Mouse (Mus musculus) olfactory bulb, adult 2 months (tissue): ENCODE data around the gene Kdm1b. TPM values are rescaled to one million over a fixed set of nuclear protein-coding genes. Genes with fewer than 3 reads are reported as not detected.
A peak's percentile ranks its signal among the peaks of the same experiment; 100 is the strongest.

Experiments
- H3K27ac ChIP-seq: fragments of 200-500 bp; 2 replicates; pipeline ENCODE4 v1.5.1; 2012; ENCODE audit warnings: low read depth, low read length; ENCODE audit not compliant: insufficient read depth
- H3K4me1 ChIP-seq: fragments of 200-500 bp; 2 replicates; pipeline ENCODE4 v1.6.1; 2012; ENCODE audit warnings: low read length; ENCODE audit not compliant: control insufficient read depth, insufficient read depth
- H3K4me3 ChIP-seq: fragments of 200-500 bp; 2 replicates; pipeline ENCODE4 v1.5.1; 2012; ENCODE audit warnings: mild to moderate bottlenecking, low read depth, low read length, moderate library complexity; ENCODE audit not compliant: insufficient read depth
- CTCF ChIP-seq: fragments of 200-500 bp; IDR thresholded peaks from 2 replicates; pipeline ENCODE4 v1.5.1; 2012; ENCODE audit warnings: low read depth, mild to moderate bottlenecking, low read length, moderate library complexity; ENCODE audit not compliant: insufficient read depth
- POLR2A ChIP-seq: fragments of 200-500 bp; IDR thresholded peaks from 2 replicates; pipeline ENCODE4 v1.6.1; 2012; ENCODE audit warnings: mild to moderate bottlenecking, low read depth, low read length, moderate library complexity; ENCODE audit not compliant: insufficient read depth
- WGBS: fragments of 180-500 bp; shearing (Covaris S2); methylation state at CpG from one replicate; pipeline ENCODE4 v1.1.7; 2018; 5-methylcytosine and 5-hydroxymethylcytosine counted together
- polyA plus RNA-seq: library from polyadenylated mRNA; stranded (reverse); fragments of >200 nt; gene quantifications from 2 replicates; pipeline ENCODE4 v1.2.4, GENCODE M21; 2012; ENCODE audit warnings: low replicate concordance; ENCODE audit not compliant: missing spikeins, insufficient read depth, insufficient read length

The Kdm1b gene
- polyA plus RNA-seq, 1 experiment, result not detected

DNA sequence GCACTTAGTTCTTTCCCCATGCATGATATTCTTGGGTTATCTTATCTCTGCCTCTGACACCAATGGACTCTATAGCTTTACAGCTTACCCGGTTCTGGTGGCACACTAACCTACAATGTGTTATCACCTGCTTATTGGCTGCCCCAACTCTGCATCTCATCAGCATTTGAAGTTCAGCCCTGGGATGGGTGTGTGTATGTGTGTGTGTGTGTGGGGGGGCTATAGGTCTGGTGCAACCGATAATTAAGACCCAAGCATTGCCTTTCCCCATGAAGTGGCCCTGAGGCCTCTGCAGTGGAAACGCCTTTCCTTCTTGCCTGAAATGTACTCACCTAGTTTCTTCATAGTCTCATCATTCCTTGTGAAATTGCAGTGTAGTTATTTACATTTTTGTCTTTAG, 72.7 kb downstream of the Kdm1b start:
- Histone ChIP-seq H3K4me3 (no peak overlapping the region), H3K27ac (no peak overlapping the region), H3K4me1 (no peaks in the 10 kb centered on the region)
- WGBS, result 95% methylated on average over 3 of the region's 3 CpGs
- TF ChIP-seq CTCF (no peak), POLR2A (no peak)

DNA sequence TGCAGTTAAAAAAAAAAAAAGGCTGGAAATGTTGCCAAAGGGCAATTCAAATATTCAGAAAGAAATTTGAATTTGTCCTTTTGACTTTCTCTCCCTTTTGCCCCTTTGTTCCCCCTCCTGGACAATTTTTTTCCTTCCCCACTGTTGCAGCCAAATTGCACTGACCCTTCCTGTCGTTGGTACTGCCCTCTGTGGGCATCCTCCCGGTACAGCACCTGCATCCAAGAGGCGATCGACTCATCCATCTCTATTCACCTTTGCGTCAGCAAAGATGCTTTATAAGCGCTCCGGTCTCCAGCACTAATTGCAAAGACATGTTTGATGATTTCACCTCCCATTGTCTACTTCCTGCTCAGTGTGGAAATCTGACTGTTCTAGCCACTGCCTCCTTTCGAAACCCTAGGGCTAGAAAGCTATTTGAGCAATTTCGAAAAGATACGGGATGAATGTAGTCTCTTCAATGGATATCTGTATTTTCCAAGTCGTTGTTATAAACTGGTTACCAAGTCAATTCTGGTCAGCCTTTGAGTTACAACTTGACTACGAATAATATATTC, 78.1 kb downstream of the Kdm1b start:
- Histone ChIP-seq H3K4me3 (no peak overlapping the region), H3K27ac (no peak overlapping the region), H3K4me1 (peaks cover 9% of the 10 kb centered on the region)
- 37% methylated on average over 12 of the region's 12 CpGs for WGBS
- no peak for TF ChIP-seq POLR2A
- TF ChIP-seq CTCF, result no peak

DNA sequence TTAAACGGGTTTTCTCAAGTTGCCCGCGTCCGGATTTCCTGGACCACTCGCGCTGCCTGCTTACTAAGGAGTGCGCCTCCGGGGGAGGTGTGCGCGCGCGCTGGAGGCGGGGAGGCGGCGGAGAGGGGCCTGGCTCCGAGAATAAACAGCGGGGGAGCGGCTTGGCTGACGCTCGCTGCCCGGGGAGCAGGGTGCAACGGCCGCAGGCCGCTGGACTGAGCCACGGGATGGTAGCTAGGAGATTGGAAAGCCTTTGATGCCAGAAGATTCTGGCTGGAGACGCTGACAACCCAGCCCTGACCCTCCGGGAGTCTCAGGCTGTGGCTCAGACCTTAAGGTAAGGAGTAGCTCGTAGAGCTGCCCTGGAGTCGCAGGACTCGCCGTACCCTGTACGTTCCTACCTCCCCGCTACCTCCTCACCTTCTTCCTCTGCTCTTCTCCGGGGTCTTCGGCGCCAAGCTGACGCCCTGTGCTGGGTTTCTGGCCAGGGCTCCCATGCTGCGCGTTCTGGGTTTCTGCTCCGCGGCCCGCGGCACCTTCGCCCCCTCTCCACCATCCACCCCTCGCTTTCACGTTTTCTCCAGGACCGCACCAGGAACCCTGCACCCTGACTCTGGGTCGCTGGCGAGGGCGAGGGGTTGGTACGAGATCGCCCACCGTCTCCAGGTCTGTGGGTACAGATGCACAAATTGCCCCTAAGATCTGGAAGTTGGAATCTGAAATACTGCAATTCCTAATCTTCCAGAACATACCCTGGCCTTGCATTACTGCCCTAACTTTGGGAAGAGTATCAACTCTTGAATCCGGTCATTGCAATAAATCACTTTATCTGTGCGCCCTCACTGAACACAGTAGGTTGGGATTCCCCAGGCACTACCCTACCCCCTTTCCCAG, 79.5 kb downstream of the Kdm1b start, which contains the start of gene Rnf144b:
TSS of gene Rnf144b (plus strand) at position 120 of the 894 bp plus-strand sequence.
- Histone ChIP-seq H3K4me1 (peaks cover 9% of the 10 kb centered on the region), H3K27ac (no peak within 1 kb of the TSS), H3K4me3 (peak within 1 kb of the TSS; percentile 58)
- 5% methylated on average over 55 of the region's 55 CpGs for WGBS
- TF ChIP-seq CTCF, result no peak
- TF ChIP-seq POLR2A, result no peak

DNA sequence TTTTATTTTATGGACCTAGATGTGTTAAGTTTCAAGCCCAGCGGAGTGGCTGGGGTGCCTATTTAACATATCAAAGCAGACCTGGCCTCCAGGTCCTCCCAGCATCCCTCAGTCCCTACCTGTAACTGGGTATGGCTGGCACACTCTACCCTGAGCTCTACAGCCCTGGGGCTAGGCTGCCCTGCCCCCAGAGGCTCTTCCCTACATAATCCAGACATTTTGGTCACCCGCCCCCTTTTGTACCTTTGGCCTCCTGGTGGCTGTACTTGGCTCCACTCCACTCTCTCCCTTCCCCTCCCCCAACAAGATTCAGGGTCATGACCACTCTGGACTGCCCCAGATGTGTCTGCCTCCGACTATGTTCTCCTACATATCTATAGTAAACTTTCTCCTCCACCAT, 81.2 kb downstream of the Kdm1b start:
- H3K4me1 ChIP-seq, result peaks cover 9% of the 10 kb centered on the region
- TF ChIP-seq POLR2A, result no peak
- no peak for TF ChIP-seq CTCF
- 79% methylated on average over 3 of the region's 3 CpGs for WGBS

GRCm38 (mm10) chr13:47124986-47125385, 81.7 kb downstream of the Kdm1b start:
- Histone ChIP-seq H3K4me1 (peaks cover 9% of the 10 kb centered on the region), H3K27ac (no peak overlapping the region), H3K4me3 (no peak overlapping the region)
- 80% methylated on average over 6 of the region's 6 CpGs for WGBS
- TF ChIP-seq POLR2A (no peak), CTCF (no peak)

More for the DNA sequence above, 81.2 kb downstream of the Kdm1b start:
- H3K27ac ChIP-seq, result no peak overlapping the region
- H3K4me3 ChIP-seq, result no peak overlapping the region

DNA sequence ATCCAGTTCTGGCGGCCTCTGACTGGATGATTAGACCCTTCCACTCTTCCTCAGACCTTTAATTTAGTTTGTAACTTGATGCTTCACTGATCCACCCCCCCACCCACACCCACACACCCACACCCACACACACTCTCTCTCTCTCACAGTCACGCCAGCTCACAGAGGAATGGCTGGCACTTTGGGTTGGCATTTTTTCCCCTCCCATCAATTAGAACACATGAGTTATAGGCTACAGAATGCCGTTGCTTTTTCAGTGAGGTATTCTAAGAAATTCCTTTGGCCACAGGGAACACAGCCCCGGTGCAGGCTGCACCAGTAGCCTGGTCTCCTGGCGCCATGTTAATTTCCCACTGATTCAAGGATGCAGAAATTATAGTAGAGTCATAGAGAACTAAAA, 82.3 kb downstream of the Kdm1b start:
- H3K27ac ChIP-seq, result no peak overlapping the region
- H3K4me3 ChIP-seq, result no peak overlapping the region
- TF ChIP-seq POLR2A (no peak), CTCF (no peak)
- 60% methylated on average over 5 of the region's 5 CpGs for WGBS
- H3K4me1 ChIP-seq, result peaks cover 9% of the 10 kb centered on the region

DNA sequence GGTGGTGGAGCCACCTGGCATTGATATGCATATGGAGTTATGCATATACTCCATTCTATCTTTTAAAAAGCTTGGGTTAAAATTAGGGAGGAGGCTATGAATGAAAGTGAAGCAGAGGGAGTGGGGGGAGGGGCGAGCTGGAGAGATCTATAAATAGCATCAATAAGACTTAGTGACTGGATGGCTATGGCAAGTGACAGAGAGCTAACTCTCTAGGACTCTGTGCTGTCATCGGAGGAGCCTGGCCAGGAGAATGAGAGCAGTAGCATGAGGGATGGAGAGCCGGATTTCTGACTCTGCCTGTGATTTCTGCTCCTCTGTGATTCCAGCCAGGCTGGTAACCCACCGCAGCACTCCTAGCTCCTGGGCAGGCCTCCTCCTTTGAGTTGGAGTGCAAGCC, 85.8 kb downstream of the Kdm1b start:
- no peak for TF ChIP-seq POLR2A
- no peak for TF ChIP-seq CTCF
- no peak overlapping the region for H3K27ac ChIP-seq
- no peak overlapping the region for H3K4me3 ChIP-seq
- H3K4me1 ChIP-seq, result peaks cover 4% of the 10 kb centered on the region; the same call in 1 of the 2 replicates
- WGBS, result 84% methylated on average over 4 of the region's 4 CpGs

DNA sequence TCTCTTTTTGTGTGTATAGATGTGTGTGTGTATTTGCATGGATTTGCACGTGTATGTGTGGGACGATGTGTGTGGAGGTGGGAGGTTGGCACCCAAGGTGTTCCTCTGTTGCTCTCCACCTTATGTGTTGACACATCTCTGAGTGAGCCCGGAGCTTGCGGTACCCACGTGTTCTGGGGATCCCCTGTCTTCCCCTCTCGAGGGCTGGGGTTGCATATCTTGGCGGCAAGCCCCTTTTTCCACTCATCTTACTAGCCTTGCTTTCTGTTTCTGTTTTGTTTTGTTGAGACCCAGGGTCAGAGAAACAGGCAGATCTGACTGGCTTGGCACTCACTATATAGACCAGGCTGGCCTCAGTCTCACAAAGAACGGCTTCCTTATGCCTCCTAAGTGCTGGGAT, 89.8 kb downstream of the Kdm1b start:
- no peak overlapping the region for H3K27ac ChIP-seq
- WGBS, result 88% methylated on average over 8 of the region's 8 CpGs
- TF ChIP-seq CTCF, result no peak
- TF ChIP-seq POLR2A, result no peak
- peaks cover 2% of the 10 kb centered on the region; the same call in 1 of the 2 replicates for H3K4me1 ChIP-seq
- no peak overlapping the region for H3K4me3 ChIP-seq

GRCm38 (mm10) chr13:47134836-47135235, 91.5 kb downstream of the Kdm1b start:
- peaks cover 2% of the 10 kb centered on the region; the same call in 1 of the 2 replicates for H3K4me1 ChIP-seq
- TF ChIP-seq POLR2A (no peak), CTCF (no peak)
- no peak overlapping the region for H3K4me3 ChIP-seq
- no peak overlapping the region for H3K27ac ChIP-seq
- WGBS, result 96% methylated on average over 7 of the region's 7 CpGs

Other genes starting within 250 kb of the Kdm1b start
- not detected in 2 replicates for gene Kif13a, start 113.6 kb upstream of the Kdm1b start, polyA plus RNA-seq
- gene Nhlrc1, start 28.6 kb upstream of the Kdm1b start, polyA plus RNA-seq, result not detected in 2 replicates
- gene Tpmt, start 1.2 kb downstream of the Kdm1b start, polyA plus RNA-seq, result not detected in 2 replicates
- 352 TPM in 1 of 2 replicates, not detected in the other for gene Dek, start 62.7 kb downstream of the Kdm1b start, polyA plus RNA-seq
- gene Rnf144b, start 79.2 kb downstream of the Kdm1b start, polyA plus RNA-seq, result not detected in 2 replicates